Mouse (Mus musculus) hindbrain, embryonic 10.5 days (tissue): ENCODE results near the gene Ubxn6. TPM values are rescaled to one million over a fixed set of nuclear protein-coding genes. Genes with fewer than 3 reads are reported as not detected.
"Not testable (repeated sequence)": the region's sequence is repeated elsewhere in the genome, so short reads cannot be mapped to it uniquely, and the experiment has no call there.

Experiments
- DNase-seq: peaks from one replicate; pipeline ENCODE4 v3.0.0-alpha.2; 2017; ENCODE audit warnings: low spot score
- H3K27ac ChIP-seq: fragments of 300-500 bp; sonication (generic); 2 replicates; pipeline ENCODE4 v1.5.1; 2016; ENCODE audit warnings: mild to moderate bottlenecking, moderate library complexity
- H3K27me3 ChIP-seq: fragments of 300-500 bp; sonication (generic); 2 replicates; pipeline ENCODE4 v1.6.1; 2016; ENCODE audit warnings: mild to moderate bottlenecking; ENCODE audit not compliant: poor library complexity, insufficient read depth, severe bottlenecking
- H3K36me3 ChIP-seq: fragments of 300-500 bp; sonication (generic); 2 replicates; pipeline ENCODE4 v1.6.1; 2016; ENCODE audit warnings: mild to moderate bottlenecking, moderate library complexity
- H3K4me1 ChIP-seq: fragments of 300-500 bp; sonication (generic); replicated peaks from 2 replicates; pipeline ENCODE4 v1.6.1; 2016; ENCODE audit warnings: mild to moderate bottlenecking
- H3K4me3 ChIP-seq: fragments of 300-500 bp; sonication (generic); 2 replicates; pipeline ENCODE4 v1.5.1; 2016; ENCODE audit warnings: mild to moderate bottlenecking, moderate library complexity
- H3K9me3 ChIP-seq: fragments of 300-500 bp; sonication (generic); 2 replicates; pipeline ENCODE4 v1.6.1; 2016; ENCODE audit warnings: mild to moderate bottlenecking, moderate library complexity
- WGBS: fragments of 180-500 bp; shearing (Covaris S2); methylation state at CpG from one replicate; pipeline ENCODE4 v1.1.7; 2016; 5-methylcytosine and 5-hydroxymethylcytosine counted together
- polyA plus RNA-seq: library from polyadenylated mRNA; unstranded; fragments of >200 nt; fragmentation: Nextera tagmentation; extraction: Ambion mirVana; gene quantifications from 2 replicates; pipeline ENCODE4 v1.2.1, GENCODE M21; 2016

Gene Ubxn6
- polyA plus RNA-seq, 1 experiment from 2014 or later: 52.7 TPM

DNA sequence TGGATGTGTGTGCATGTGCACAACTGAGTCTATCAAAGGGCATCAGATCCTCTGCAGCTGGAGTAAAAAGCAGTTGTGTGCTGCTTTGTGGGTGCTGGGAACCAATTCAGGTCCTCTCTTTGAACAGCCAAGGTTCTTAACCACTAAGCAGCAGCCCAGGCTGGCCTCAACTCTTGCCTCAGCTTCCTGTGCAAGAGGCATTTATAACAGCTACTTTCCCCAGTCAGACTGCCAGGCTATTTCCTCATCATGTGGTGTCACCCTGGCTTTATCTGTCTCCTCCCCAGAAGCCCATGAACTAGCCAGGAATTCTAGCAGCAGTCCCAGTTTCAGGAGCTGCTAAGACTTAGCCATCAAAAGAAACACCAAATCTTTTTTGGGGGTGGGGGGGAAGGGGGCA, 8.4 kb downstream of the Ubxn6 start:
- H3K36me3 ChIP-seq: peaks cover 100% of the 10 kb centered on the region
- no peak overlapping the region for H3K27ac ChIP-seq
- H3K9me3 ChIP-seq: no peaks in the 10 kb centered on the region
- DNase-seq: no peak
- H3K4me3 ChIP-seq: no peak overlapping the region
- H3K27me3 ChIP-seq: no peaks in the 10 kb centered on the region
- no peaks in the 10 kb centered on the region for H3K4me1 ChIP-seq

DNA sequence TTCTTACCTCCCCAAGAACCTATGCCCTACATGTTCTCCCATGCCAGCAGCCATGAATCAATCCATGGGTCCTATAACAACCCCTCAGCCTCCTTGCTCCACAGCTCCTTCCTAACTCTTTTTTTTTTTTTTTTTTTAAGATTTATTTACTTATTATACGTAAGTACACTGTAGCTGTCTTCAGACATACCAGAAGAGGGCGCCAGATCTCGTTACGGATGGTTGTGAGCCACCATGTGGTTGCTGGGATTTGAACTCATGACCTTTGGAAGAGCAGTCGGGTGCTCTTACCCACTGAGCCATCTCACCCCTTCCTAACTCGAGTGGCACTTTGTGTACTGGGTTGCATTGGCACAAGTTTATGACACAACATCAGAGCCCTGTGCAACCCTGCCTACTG, 9.1 kb downstream of the Ubxn6 start:
- H3K4me1 ChIP-seq, H3K4me3 ChIP-seq, DNase-seq, H3K27ac ChIP-seq, H3K9me3 ChIP-seq, H3K27me3 ChIP-seq: not testable (repeated sequence)
- WGBS: 79% methylated on average over 6 of the region's 6 CpGs
- peaks cover 100% of the 10 kb centered on the region for H3K36me3 ChIP-seq

DNA sequence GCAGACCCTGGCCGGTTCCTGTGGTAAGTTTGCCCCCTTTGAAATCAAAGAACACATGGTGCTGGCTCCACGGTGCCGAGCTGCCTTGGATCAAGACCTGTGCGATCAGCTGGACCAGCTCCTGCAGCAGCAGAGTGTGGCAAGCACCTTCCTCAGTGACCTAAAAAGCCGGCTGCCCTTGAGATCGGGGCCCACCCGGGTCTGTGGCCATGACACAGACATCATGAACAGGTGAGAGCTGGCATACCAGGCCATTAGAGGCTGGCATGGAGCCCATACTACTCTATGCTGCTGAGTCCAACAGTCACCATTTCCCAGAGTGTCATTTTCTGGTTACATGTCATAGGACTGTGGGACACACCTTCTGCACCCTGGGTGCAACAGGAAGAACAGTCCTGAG, 12.7 kb downstream of the Ubxn6 start:
- Histone ChIP-seq H3K36me3 (peaks cover 100% of the 10 kb centered on the region), H3K4me3 (no peak overlapping the region), H3K4me1 (no peaks in the 10 kb centered on the region), H3K27me3 (no peaks in the 10 kb centered on the region), H3K9me3 (no peaks in the 10 kb centered on the region), H3K27ac (no peak overlapping the region)
- DNase-seq: no peak
- WGBS: 96% methylated on average over 7 of the region's 7 CpGs

DNA sequence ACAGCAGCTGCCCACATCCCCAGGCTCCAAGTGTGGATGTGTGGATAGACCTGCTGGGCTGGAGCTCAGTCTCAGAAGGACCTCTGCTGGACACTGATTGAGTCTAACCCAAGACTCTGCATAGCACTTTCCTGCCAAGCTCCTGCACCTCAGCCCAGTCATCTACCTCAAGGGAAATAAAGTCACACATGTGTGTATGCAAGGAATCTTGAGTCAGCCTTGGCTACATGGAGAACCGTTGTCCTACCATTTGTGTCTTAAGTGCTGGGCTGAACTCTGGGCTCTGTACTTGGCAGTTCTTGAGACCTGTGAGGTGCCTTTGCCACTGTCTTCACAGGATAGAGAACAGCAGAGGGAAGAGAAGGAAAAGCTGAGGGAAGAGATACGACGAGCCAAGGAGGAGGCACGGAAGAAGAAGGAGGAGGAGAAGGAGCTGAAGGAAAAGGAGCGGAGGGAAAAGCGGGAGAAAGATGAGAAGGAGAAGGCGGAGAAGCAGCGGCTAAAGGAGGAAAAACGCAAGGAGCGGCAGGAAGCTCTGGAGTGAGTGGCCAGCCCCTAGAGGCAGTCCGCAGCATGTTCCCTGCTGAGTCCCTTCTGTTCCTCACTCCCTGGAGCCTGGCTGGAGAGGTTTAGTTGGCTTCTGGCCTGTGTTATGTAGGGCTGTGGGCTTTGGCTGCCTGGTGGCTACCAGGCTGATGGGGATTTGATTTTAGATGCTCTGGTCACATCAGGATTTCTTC, 17.3 kb downstream of the Ubxn6 start:
- DNase-seq: no peak
- 83% methylated on average over 11 of the region's 11 CpGs for WGBS
- Histone ChIP-seq H3K9me3 (no peaks in the 10 kb centered on the region), H3K36me3 (peaks cover 97% of the 10 kb centered on the region), H3K4me1 (no peaks in the 10 kb centered on the region), H3K4me3 (no peak overlapping the region), H3K27me3 (no peaks in the 10 kb centered on the region), H3K27ac (no peak overlapping the region)

DNA sequence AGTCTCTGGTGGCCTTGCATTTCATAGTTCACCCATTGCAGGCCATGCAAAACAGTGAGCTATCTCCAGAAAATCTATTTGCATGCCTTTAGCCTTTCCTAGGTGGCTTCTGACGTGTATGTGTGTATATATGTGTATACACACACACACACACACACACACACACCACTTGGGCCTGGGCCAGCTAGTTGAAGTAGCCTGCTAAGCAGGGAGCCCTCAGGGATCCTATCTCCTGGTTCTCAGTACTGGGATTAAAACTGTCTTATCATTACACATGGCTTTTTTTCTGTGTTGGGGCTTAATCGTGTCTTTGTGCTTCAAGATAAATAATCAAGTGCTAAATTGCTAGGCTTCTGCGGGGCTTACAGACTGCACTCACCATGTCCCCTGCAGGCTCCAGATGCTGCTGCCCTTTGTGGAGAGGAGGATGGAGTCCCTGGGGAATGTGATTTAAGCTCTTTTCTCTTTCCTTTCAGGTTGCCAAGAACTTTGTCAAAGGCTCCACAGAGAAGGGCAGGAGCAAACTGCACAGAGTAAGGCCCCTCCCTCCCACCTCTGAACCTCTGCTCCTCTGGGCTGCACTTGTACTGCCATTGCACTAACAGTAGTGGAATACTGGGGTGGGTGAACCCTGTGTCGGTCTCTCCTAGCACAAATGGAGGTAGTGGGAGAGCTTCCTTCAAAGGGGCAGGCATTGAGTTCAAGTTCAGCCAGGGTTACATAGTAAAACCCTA, 18.7 kb downstream of the Ubxn6 start:
- Histone ChIP-seq H3K27ac (no peak overlapping the region), H3K4me3 (no peak overlapping the region), H3K27me3 (no peaks in the 10 kb centered on the region), H3K9me3 (no peaks in the 10 kb centered on the region), H3K36me3 (peaks cover 97% of the 10 kb centered on the region), H3K4me1 (no peaks in the 10 kb centered on the region)
- no peak for DNase-seq
- 80% methylated on average over 4 of the region's 4 CpGs for WGBS

DNA sequence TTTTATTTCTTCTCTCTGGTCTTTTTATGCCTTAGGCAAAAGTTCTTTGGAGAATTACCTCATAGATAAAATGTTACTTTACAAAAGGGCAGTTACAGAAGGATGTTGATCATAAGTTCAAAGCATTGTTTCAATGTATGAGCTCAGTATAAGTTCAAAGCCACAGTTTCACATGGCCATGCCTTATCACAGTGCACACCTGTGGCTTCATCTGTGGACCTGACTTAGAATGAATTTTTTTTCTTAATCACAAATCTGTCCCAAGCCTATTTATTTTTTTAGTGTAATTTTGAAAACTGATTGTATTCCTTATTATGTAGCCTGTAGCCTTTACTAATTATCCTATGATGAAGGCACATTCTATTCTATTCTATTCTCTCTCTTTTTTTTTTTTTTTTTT, 19.9 kb downstream of the Ubxn6 start:
- H3K27me3 ChIP-seq: no peaks in the 10 kb centered on the region
- H3K9me3 ChIP-seq: no peaks in the 10 kb centered on the region
- peaks cover 97% of the 10 kb centered on the region for H3K36me3 ChIP-seq
- no peak for DNase-seq
- H3K27ac ChIP-seq: no peak overlapping the region
- H3K4me3 ChIP-seq: no peak overlapping the region
- H3K4me1 ChIP-seq: no peaks in the 10 kb centered on the region

DNA sequence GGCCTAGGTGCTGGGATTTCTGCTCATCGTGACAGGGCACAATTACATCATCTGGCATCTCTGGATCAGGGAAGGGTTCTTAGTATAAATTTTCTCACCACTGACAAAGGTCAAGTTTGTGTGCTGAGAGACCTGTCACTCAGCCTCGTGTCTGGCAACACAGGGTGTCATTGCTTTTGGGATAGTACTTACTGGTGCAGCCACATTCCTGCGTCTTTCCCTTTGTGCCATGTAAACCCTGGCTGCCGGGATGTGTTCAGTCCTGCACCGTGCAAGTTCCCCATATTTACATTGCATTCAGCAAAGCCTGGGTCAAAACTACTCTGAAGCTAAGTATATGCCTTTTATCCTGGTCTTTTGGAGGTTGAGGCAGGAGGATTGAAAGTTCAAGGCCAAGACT, 23.5 kb downstream of the Ubxn6 start:
- WGBS: 93% methylated on average over 5 of the region's 5 CpGs
- H3K27me3 ChIP-seq: no peaks in the 10 kb centered on the region
- H3K36me3 ChIP-seq: peaks cover 97% of the 10 kb centered on the region

DNA sequence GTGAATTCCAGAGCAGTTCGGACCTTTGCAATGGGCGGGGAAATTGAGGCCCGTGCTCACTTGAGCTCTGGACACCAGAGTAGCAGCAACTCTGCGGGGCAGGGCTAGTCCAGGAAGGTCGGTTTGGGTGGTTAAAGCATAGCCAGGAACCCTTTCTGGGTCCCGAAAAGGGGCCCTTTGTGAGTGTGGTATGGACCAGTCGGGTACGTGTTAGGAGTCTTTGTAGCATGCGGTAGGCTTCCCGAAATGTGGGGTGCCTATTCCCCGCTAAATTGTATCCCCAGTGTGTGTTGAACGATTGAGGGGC, 34.0 kb downstream of the Ubxn6 start:
- Histone ChIP-seq H3K36me3 (peaks cover 32% of the 10 kb centered on the region), H3K9me3 (no peaks in the 10 kb centered on the region), H3K4me1 (peaks cover 24% of the 10 kb centered on the region), H3K4me3 (peak overlapping the region; percentile 90), H3K27ac (peak overlapping the region; percentile 95), H3K27me3 (no peaks in the 10 kb centered on the region)
- WGBS: 3% methylated on average over 12 of the region's 12 CpGs
- no peak for DNase-seq

More for the DNA sequence above, 23.5 kb downstream of the Ubxn6 start:
- Histone ChIP-seq H3K27ac (no peak overlapping the region), H3K4me1 (no peaks in the 10 kb centered on the region), H3K4me3 (no peak overlapping the region), H3K9me3 (no peaks in the 10 kb centered on the region)
- no peak for DNase-seq

DNA sequence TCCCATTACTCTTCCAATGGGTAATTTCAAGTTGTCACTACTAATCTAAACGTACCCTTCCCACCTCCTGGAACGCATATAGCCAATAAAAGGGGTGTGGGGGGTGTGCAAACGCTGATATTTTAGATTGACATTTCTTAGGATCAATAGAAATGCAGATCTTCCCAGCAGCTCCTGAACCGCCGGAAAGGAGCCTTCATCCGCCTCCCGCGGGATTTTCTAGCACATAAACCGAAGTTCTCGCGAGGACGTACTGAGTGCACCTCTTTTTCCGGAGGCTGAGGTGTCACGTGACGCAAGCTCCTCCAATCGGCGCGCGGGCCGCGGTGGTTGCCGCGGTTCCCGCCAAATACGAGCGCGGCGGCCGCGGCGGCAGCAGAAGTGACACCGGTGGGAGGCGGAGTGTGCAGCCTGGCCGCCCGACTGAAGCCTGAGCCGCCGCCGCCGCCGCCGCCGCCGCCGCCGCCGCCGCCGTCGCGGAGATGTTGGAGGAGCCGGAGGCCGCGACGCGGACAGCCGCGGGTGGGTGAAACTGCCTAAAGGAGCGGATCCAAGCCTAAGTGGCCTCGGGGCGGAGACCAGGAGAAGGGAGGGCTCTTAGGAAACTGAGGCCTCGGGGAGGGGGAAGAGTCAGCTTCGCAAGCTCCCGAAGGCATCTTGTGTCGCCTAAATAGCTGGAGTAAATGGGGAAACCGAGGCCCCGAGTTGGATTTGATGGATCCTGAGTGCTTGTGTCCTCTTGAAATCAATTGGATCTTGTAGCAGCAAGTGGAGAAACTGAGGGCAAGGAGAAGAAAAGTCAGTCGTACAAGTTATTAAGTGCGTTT, 34.6 kb downstream of the Ubxn6 start, which contains the start of gene Chaf1a:
Chaf1a (plus strand) TSS at position 410 of the 827 bp plus-strand sequence.
- under 1% methylated on average over 68 of the region's 68 CpGs for WGBS
- Histone ChIP-seq H3K27ac (peak within 1 kb of the TSS; percentile 95), H3K4me3 (peak within 1 kb of the TSS; percentile 90), H3K4me1 (peaks cover 29% of the 10 kb centered on the region), H3K9me3 (no peaks in the 10 kb centered on the region), H3K36me3 (peaks cover 26% of the 10 kb centered on the region), H3K27me3 (no peaks in the 10 kb centered on the region)
- peak; percentile 96 for DNase-seq

DNA sequence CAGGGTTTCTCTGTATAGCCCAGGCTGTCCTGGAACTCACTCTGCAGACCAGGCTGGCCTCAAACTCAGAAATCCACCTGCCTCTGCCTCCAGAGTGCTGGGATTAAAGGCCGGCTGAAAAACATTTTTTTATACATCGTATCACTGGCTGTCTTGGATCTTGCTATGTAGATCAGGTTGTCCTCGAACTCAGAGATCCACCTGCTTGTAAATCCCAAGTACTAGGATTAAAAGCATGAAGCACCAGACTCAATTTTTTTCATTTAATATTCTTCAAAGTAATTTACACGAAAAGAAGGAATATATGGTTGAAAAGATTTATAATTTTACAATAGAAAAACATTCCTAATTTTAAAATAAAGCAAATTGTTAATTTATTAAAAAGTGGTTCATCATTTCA, 35.5 kb downstream of the Ubxn6 start:
- Histone ChIP-seq H3K27me3 (no peaks in the 10 kb centered on the region), H3K9me3 (no peaks in the 10 kb centered on the region), H3K4me3 (peak overlapping the region; percentile 90; the same call in 1 of the 2 replicates), H3K27ac (peak overlapping the region; percentile 95; the same call in 1 of the 2 replicates), H3K36me3 (peaks cover 25% of the 10 kb centered on the region), H3K4me1 (peaks cover 37% of the 10 kb centered on the region)
- WGBS: 83% methylated on average over 4 of the region's 4 CpGs
- DNase-seq: no peak

DNA sequence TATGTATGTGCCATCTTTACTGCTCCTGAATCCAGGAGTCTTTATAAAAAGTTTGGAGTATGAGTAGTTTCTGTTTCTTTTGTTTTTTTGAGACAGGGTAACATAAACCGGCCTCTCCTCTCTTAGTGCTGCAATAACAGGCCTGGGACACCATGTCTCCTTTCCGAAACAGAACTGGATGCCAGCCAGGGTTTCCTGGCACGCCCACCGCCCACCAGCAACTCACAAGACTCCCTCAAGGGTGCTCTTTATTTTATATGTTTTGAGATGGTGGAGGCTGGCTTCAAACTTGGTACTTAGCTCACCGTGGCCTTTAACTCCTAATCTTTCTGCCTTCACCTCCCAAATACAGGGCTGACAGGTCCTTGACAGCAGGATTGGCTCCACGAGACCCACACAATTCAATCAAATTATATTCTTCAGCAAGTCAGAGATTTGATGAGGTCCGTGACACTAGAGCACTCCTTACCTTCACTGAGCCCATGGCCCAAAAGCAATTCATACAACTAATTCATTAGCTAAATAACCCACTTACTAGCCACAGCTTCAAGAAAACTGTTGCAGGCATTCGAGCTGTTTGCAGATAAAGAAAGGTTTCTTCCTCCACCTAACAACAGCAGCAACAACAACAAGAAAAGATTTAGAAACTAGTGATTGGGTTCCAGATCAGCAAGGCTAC, 36.1 kb downstream of the Ubxn6 start:
- Histone ChIP-seq H3K27me3 (no peaks in the 10 kb centered on the region), H3K4me3 (no peak overlapping the region), H3K27ac (no peak overlapping the region), H3K4me1 (peaks cover 43% of the 10 kb centered on the region), H3K36me3 (peaks cover 25% of the 10 kb centered on the region), H3K9me3 (no peaks in the 10 kb centered on the region)
- 88% methylated on average over 8 of the region's 8 CpGs for WGBS
- no peak for DNase-seq

DNA sequence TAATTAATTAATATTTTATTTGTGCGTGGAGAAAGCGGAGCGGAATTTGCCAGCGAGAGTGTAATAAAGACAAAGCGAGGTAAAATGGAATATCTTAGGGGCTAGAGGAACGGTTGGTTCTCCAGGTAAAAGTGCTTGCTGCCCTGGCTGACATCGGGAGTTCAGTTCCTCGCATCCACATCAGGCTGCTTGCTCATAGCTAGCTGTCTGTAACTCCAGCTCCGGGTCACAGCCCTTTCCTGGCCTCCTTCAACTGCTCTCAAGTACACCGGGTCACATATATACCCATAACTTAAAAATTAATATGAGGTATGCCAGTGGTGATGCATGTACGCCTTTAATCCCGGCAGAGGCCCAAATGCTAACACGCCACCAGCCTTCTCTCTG, 37.9 kb downstream of the Ubxn6 start:
- WGBS: 38% methylated on average over 13 of the region's 13 CpGs
- peak overlapping the region; percentile 96 for H3K27ac ChIP-seq

More for the DNA sequence above, 37.9 kb downstream of the Ubxn6 start:
- no peaks in the 10 kb centered on the region for H3K27me3 ChIP-seq
- peaks cover 47% of the 10 kb centered on the region for H3K4me1 ChIP-seq
- H3K4me3 ChIP-seq: peak overlapping the region; percentile 86
- peaks cover 32% of the 10 kb centered on the region for H3K36me3 ChIP-seq
- no peak for DNase-seq
- H3K9me3 ChIP-seq: no peaks in the 10 kb centered on the region
